Comparison of ENCODE assay signal across 8 mouse cellular contexts in the genomic region with DNA sequence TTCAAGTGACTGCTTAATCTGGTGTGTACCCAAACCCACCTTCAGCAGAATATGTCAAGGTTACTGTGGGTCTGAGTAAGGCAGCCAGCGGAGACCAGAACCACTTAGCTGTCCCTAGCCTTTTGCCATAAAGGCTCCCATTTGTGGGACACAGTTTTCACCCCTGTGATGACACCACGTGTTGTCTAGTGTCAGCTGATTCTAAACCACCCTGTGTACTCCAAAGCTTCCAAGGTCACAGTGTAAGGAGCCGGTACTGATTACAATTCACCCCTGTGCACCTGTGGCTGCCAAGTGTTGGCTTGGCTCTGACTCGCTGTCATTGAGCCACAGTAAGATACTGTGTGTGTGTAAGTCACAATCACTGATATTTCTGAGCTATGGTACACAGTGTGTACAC. TPM values are rescaled to one million over a fixed set of nuclear protein-coding genes. Genes with fewer than 3 reads are reported as not detected.
DNase-seq lines count a peak whose midpoint lies in the region; ATAC-seq and TF ChIP-seq lines count a peak whose summit lies in the region.

No protein-coding gene starts in this region.

- in situ Hi-C loops in Patski (cut with MboI; ENCODE audit: low pct_unique_long_range_greater_than_20kb): loop anchor here (25.0 kb wide), 2 partner anchors 542 to 1158 kb away; a partner anchor contains a TSS

- H3K36me3 ChIP-seq in heart, embryonic 10.5 days: peaks cover 29% of the 10 kb centered on the region

- H3K4me1 ChIP-seq in heart, embryonic 10.5 days: peaks cover 5% of the 10 kb centered on the region

- H3K9me3 ChIP-seq in heart, embryonic 10.5 days: no peaks in the 10 kb centered on the region

- CTCF ChIA-PET in Patski (lab: Charles Lee): interaction anchor here (1.4 kb wide), 1 partner anchor 16 kb away, joined by 4 read pairs; no protein-coding TSS in a partner anchor

- peak overlapping the region; percentile 98 for H3K27ac ChIP-seq in heart, embryonic 10.5 days

- no peaks in the 10 kb centered on the region for H3K27me3 ChIP-seq in Patski
- H3K27me3 ChIP-seq in heart, embryonic 10.5 days (ENCODE audit: insufficient read depth, poor library complexity, severe bottlenecking): no peaks in the 10 kb centered on the region

- 45% methylated on average over 4 of the region's 4 CpGs for WGBS in heart, embryonic 10.5 days

- POLR2A ChIA-PET in Patski (lab: Charles Lee): interaction anchor here (1.6 to 1.7 kb wide), 2 partner anchors 17 to 18 kb away, joined by 7 read pairs; no protein-coding TSS in a partner anchor

- DNase-seq in CD8-positive naive resting alpha-beta T cell, adult 2 months (ENCODE audit: low read depth in 2 of 2, low spot score in 2 of 2): peak; percentile 4 to 13
- DNase-seq in Patski (ENCODE audit: low read depth, low spot score): no peak
- DNase-seq in cerebellum, postnatal 14 days: peak; percentile 26 to 43
- no peak for DNase-seq in heart, embryonic 10.5 days (ENCODE audit: low spot score)
- DNase-seq in kidney, adult 9 months: peak; percentile 78
- peak; percentile 4 to 7 for DNase-seq in thymus, postnatal 36 days
- no peak for DNase-seq in right cerebral cortex, adult 18-20 months

- peak overlapping the region; percentile 95 for H3K4me3 ChIP-seq in heart, embryonic 10.5 days

- ATAC-seq in Patski: peak; percentile 5
- peak; percentile 33 for ATAC-seq in megakaryocyte progenitor cell, adult 5-6 weeks (replicated peaks; ENCODE audit: poor library complexity)

- no peak for TF ChIP-seq CTCF in Patski (IDR thresholded peaks at IDR 0.05)

RNA-seq across cellular contexts. Expression of a gene that starts 0.9 kb away (rescaled TPM):
- 137 TPM for polyA plus RNA-seq in Patski (2021)
- 22.0 and 26.7 TPM in 2 replicates for polyA plus RNA-seq in heart, embryonic 10.5 days (2016; fragmentation: Nextera tagmentation; extraction: Ambion mirVana)
- 26.4 and 31.7 TPM in 2 replicates for total RNA-seq in megakaryocyte progenitor cell, adult 5-6 weeks (2015)
- total RNA-seq in megakaryocyte progenitor cell, adult 5-6 weeks (2017): 11.2 and 24.7 TPM in 2 replicates

Comparison
In these comparisons a context has a peak if more than half of its experiments do, and no peak if none do; other contexts are left out.
1. DNase-seq: peak in CD8-positive naive resting alpha-beta T cell, adult 2 months (2 of 2), cerebellum, postnatal 14 days (2 of 2), kidney, adult 9 months (single experiment) and thymus, postnatal 36 days (2 of 2); none in Patski (single experiment), heart, embryonic 10.5 days (single experiment) and right cerebral cortex, adult 18-20 months (single experiment).